ENCODE assay signal across 19 mouse cellular contexts in genomic region chr1:43238471-43238870, GRCm38 (mm10). TPM values are rescaled to one million over a fixed set of nuclear protein-coding genes. Genes with fewer than 3 reads are reported as not detected.
A peak's percentile ranks its signal among the peaks of the same experiment; 100 is the strongest.
DNase-seq lines count a peak whose midpoint lies in the region; ATAC-seq and TF ChIP-seq lines count a peak whose summit lies in the region.
"Had no signal": no experiment of that assay in that cellular context is flagged by ENCODE, and none has a peak within 500 bp of the region (broad histone marks: within the 10 kb centered on the region; RNA-seq: fewer than 3 reads in every experiment).

No protein-coding gene starts in this region.

- peak; percentile 93 for DNase-seq in heart, adult 11 months
- DNase-seq in heart, postnatal 25 days (ENCODE audit: low spot score): no peak
- no peak for DNase-seq in heart, postnatal 36 days
- no peak for DNase-seq in thymus, adult 2 months
- DNase-seq in thymus, postnatal 25 days: no peak
- DNase-seq in left cerebral cortex, postnatal 25 days (ENCODE audit: low spot score in 2 of 2): no peak
- DNase-seq: adrenal gland, postnatal 14 days; cerebellum, adult 18-20 months; cerebellum, adult 9-11 months; cerebellum, postnatal 36 days; gastrocnemius, postnatal 14 days had no signal

- no peaks in the 10 kb centered on the region for H3K36me3 ChIP-seq in heart, embryonic 13.5 days
- H3K36me3 ChIP-seq in thymus, adult 2 months (ENCODE audit: control insufficient read depth, insufficient read depth, low read length): no peaks in the 10 kb centered on the region
- H3K36me3 ChIP-seq: embryonic facial prominence, embryonic 13.5 days; forebrain, embryonic 12.5 days; hindbrain, embryonic 12.5 days had no signal

- H3K4me3 ChIP-seq in heart, embryonic 13.5 days: no peak overlapping the region
- H3K4me3 ChIP-seq in thymus, adult 2 months (ENCODE audit: control insufficient read depth, insufficient read depth, low read length): no peak overlapping the region
- H3K4me3 ChIP-seq: embryonic facial prominence, embryonic 13.5 days; forebrain, embryonic 12.5 days; hindbrain, embryonic 12.5 days had no signal

- no peak overlapping the region for H3K9ac ChIP-seq in heart, embryonic 13.5 days
- H3K9ac ChIP-seq: embryonic facial prominence, embryonic 13.5 days; forebrain, embryonic 12.5 days; hindbrain, embryonic 12.5 days had no signal

- intact Hi-C loops in heart, postnatal 25 days (cut with DNase I): no loop called here
- intact Hi-C loops in heart, postnatal 36 days (cut with DNase I): loop anchor here (2.0 kb wide), 1 partner anchor 36 kb away; no protein-coding TSS in a partner anchor
- intact Hi-C loops in left cerebral cortex, postnatal 25 days (cut with DNase I): no loop called here

- no peak overlapping the region for H3K4me2 ChIP-seq in heart, embryonic 13.5 days
- H3K4me2 ChIP-seq: embryonic facial prominence, embryonic 13.5 days; forebrain, embryonic 12.5 days; hindbrain, embryonic 12.5 days had no signal

- H3K9me3 ChIP-seq in heart, embryonic 13.5 days: no peaks in the 10 kb centered on the region
- H3K9me3 ChIP-seq: embryonic facial prominence, embryonic 13.5 days; forebrain, embryonic 12.5 days; hindbrain, embryonic 12.5 days had no signal

- H3K4me1 ChIP-seq in heart, embryonic 13.5 days: peaks cover 60% of the 10 kb centered on the region
- peaks cover 6% of the 10 kb centered on the region for H3K4me1 ChIP-seq in thymus, adult 2 months (replicated peaks; ENCODE audit: control insufficient read depth, insufficient read depth, low read length)
- H3K4me1 ChIP-seq: embryonic facial prominence, embryonic 13.5 days; forebrain, embryonic 12.5 days; hindbrain, embryonic 12.5 days had no signal

- TF ChIP-seq CTCF in thymus, adult 2 months (IDR thresholded peaks at IDR 0.05; ENCODE audit: borderline replicate concordance, control insufficient read depth, extremely low read depth, insufficient read depth, low read length, poor library complexity): no peak

- no peak for TF ChIP-seq POLR2A in thymus, adult 2 months (IDR thresholded peaks at IDR 0.05; ENCODE audit: control insufficient read depth, extremely low read depth, insufficient read depth, low read length, poor library complexity)

- no peak for ATAC-seq in heart, embryonic 13.5 days (ENCODE audit: extremely low read depth, insufficient number of reproducible peaks, low FRiP score, low TSS enrichment)
- ATAC-seq: forebrain, embryonic 16.5 days; hindbrain, embryonic 16.5 days; inflammation-experienced regulatory T-cells, adult 6 months had no signal

- 44% methylated on average over 2 of the region's 2 CpGs for WGBS in heart, embryonic 13.5 days
- 77% methylated on average over 2 of the region's 2 CpGs for WGBS in thymus, adult 2 months

- H3K27ac ChIP-seq in heart, embryonic 13.5 days (replicated peaks): peak overlapping the region; percentile 81
- H3K27ac ChIP-seq in thymus, adult 2 months (ENCODE audit: control insufficient read depth, insufficient read depth, low read length): peak overlapping the region; percentile 72; the same call in 1 of the 2 replicates
- H3K27ac ChIP-seq: embryonic facial prominence, embryonic 13.5 days; forebrain, embryonic 12.5 days; hindbrain, embryonic 12.5 days had no signal

- H3K27me3 ChIP-seq in heart, embryonic 13.5 days (replicated peaks): no peaks in the 10 kb centered on the region
- H3K27me3 ChIP-seq in thymus, adult 2 months (ENCODE audit: control insufficient read depth, insufficient read depth, low read length): no peaks in the 10 kb centered on the region
- H3K27me3 ChIP-seq: embryonic facial prominence, embryonic 13.5 days; forebrain, embryonic 12.5 days; hindbrain, embryonic 12.5 days had no signal

RNA-seq across cellular contexts. Expression of gene Fhl2, which starts 41.7 kb away (rescaled TPM):
- 1,000 to 10,000 TPM; 2,139 to 2,275 TPM for total RNA-seq in heart, postnatal 25 days (2021)
- 228 and 259 TPM in 2 replicates for polyA plus RNA-seq in heart, embryonic 13.5 days (2015; fragmentation: Nextera tagmentation; extraction: Ambion mirVana)
- 1,000 to 10,000 TPM; 1,415 to 1,925 TPM for total RNA-seq in heart, postnatal 36 days (2021)
- 5.5 and 58.9 TPM in 2 replicates for polyA plus RNA-seq in thymus, adult 2 months (2012; rRNA removed)
- total RNA-seq in left cerebral cortex, postnatal 25 days (2021): 10 to 100 TPM; 53.9 to 54.4 TPM
- total RNA-seq: MEL had no signal

Comparison
In these comparisons a context has a peak if more than half of its experiments do, and no peak if none do; other contexts are left out.
1. RNA of gene Fhl2, which starts 41.7 kb away (total RNA-seq): 2,139 to 2,275 TPM in heart, postnatal 25 days and 1,415 to 1,925 TPM in heart, postnatal 36 days; 53.9 to 54.4 TPM in left cerebral cortex, postnatal 25 days; every median in the first group is over 10 times any median in the second.